ENCODE assay signal across 12 mouse cellular contexts in genomic region chr5:103788476-103788875, GRCm38 (mm10).
DNase-seq lines count a peak whose midpoint lies in the region; ATAC-seq lines count a peak whose summit lies in the region.
"Had no signal": no experiment of that assay in that cellular context is flagged by ENCODE, and none has a peak within 500 bp of the region (broad histone marks: within the 10 kb centered on the region; RNA-seq: fewer than 3 reads in every experiment).

No protein-coding gene starts in this region.

- no peak overlapping the region for H3K4me3 ChIP-seq in hindbrain, embryonic 10.5 days
- H3K4me3 ChIP-seq in hindbrain, embryonic 12.5 days, result no peak overlapping the region
- H3K4me3 ChIP-seq in heart, embryonic 12.5 days, result no peak overlapping the region
- H3K4me3 ChIP-seq: embryonic facial prominence, embryonic 10.5 days; neural tube, embryonic 12.5 days had no signal

- DNase-seq in hindbrain, embryonic 10.5 days (ENCODE audit: low spot score), result no peak
- DNase-seq in testis, postnatal 10 days (ENCODE audit: low spot score), result peak; percentile 48
- no peak for DNase-seq in testis, postnatal 14 days (ENCODE audit: low spot score)
- peak; percentile 49 for DNase-seq in retina, postnatal 7 days (ENCODE audit: low read depth, low spot score)
- no peak for DNase-seq in left cerebral cortex, adult 8-10 months (ENCODE audit: low spot score in 2 of 2)
- DNase-seq: thymus, postnatal 36 days had no signal

- 0 out of 2 replicates have a peak overlapping the region, but pooled peaks have one; percentile 16 for H3K27ac ChIP-seq in hindbrain, embryonic 10.5 days
- no peak overlapping the region for H3K27ac ChIP-seq in hindbrain, embryonic 12.5 days
- H3K27ac ChIP-seq in heart, embryonic 12.5 days (ENCODE audit: poor library complexity, severe bottlenecking), result peak overlapping the region; percentile 84; the same call in 1 of the 2 replicates
- H3K27ac ChIP-seq: neural tube, embryonic 12.5 days had no signal

- no peak overlapping the region for H3K4me2 ChIP-seq in hindbrain, embryonic 12.5 days (replicated peaks)
- peak overlapping the region; percentile 48 for H3K4me2 ChIP-seq in heart, embryonic 12.5 days
- H3K4me2 ChIP-seq: neural tube, embryonic 12.5 days had no signal

- ATAC-seq in hindbrain, embryonic 12.5 days (ENCODE audit: low FRiP score), result no peak
- ATAC-seq in heart, embryonic 12.5 days (ENCODE audit: insufficient number of reproducible peaks, low FRiP score), result no peak
- no peak for ATAC-seq in megakaryocyte, adult 5-6 weeks (ENCODE audit: poor library complexity, severe bottlenecking)
- ATAC-seq: activated CD4-positive, CD25-positive, alpha-beta regulatory T cell, adult 4 months had no signal

- peaks cover 16% of the 10 kb centered on the region for H3K4me1 ChIP-seq in hindbrain, embryonic 10.5 days (replicated peaks)
- H3K4me1 ChIP-seq in hindbrain, embryonic 12.5 days, result no peaks in the 10 kb centered on the region
- peaks cover 30% of the 10 kb centered on the region for H3K4me1 ChIP-seq in heart, embryonic 12.5 days (replicated peaks)
- H3K4me1 ChIP-seq: neural tube, embryonic 12.5 days had no signal

- H3K27me3 ChIP-seq in hindbrain, embryonic 10.5 days (ENCODE audit: insufficient read depth, poor library complexity, severe bottlenecking), result no peaks in the 10 kb centered on the region
- no peaks in the 10 kb centered on the region; the same call in 1 of the 2 replicates for H3K27me3 ChIP-seq in hindbrain, embryonic 12.5 days
- no peaks in the 10 kb centered on the region for H3K27me3 ChIP-seq in heart, embryonic 12.5 days (replicated peaks)
- H3K27me3 ChIP-seq: neural tube, embryonic 12.5 days had no signal

- whole genome bisulfite sequencing in hindbrain, embryonic 10.5 days, result 63% methylated on average over 6 of the region's 6 CpGs
- 52% methylated on average over 6 of the region's 6 CpGs for WGBS in hindbrain, embryonic 12.5 days
- WGBS in heart, embryonic 12.5 days, result 36% methylated on average over 6 of the region's 6 CpGs

- H3K9ac ChIP-seq in hindbrain, embryonic 12.5 days, result no peak overlapping the region
- H3K9ac ChIP-seq in heart, embryonic 12.5 days, result no peak overlapping the region
- H3K9ac ChIP-seq: neural tube, embryonic 12.5 days had no signal

- H3K36me3 ChIP-seq in hindbrain, embryonic 10.5 days, result peaks cover 30% of the 10 kb centered on the region
- H3K36me3 ChIP-seq in hindbrain, embryonic 12.5 days, result peaks cover 11% of the 10 kb centered on the region
- peaks cover 29% of the 10 kb centered on the region for H3K36me3 ChIP-seq in heart, embryonic 12.5 days

- H3K9me3 ChIP-seq in hindbrain, embryonic 10.5 days, result no peaks in the 10 kb centered on the region
- H3K9me3 ChIP-seq in hindbrain, embryonic 12.5 days (replicated peaks), result no peaks in the 10 kb centered on the region
- H3K9me3 ChIP-seq in heart, embryonic 12.5 days (replicated peaks), result no peaks in the 10 kb centered on the region
- H3K9me3 ChIP-seq: embryonic facial prominence, embryonic 10.5 days; neural tube, embryonic 12.5 days had no signal

Comparison
In these comparisons a context has a peak if more than half of its experiments do, and no peak if none do; other contexts are left out.
1. DNase-seq: peak in testis, postnatal 10 days (single experiment) and retina, postnatal 7 days (single experiment); none in hindbrain, embryonic 10.5 days (single experiment), testis, postnatal 14 days (single experiment) and left cerebral cortex, adult 8-10 months (0 of 2).